Mouse (Mus musculus) telencephalon, adult 2 months (tissue): ENCODE data around the gene Nuak1.
"Not testable (repeated sequence)": the region's sequence is repeated elsewhere in the genome, so short reads cannot be mapped to it uniquely, and the experiment has no call there.

Source experiments
- DNase-seq: peaks from one replicate; pipeline ENCODE4 v3.0.0-alpha.2; 2011; ENCODE audit warnings: low read depth, low spot score

Gene Nuak1

DNA sequence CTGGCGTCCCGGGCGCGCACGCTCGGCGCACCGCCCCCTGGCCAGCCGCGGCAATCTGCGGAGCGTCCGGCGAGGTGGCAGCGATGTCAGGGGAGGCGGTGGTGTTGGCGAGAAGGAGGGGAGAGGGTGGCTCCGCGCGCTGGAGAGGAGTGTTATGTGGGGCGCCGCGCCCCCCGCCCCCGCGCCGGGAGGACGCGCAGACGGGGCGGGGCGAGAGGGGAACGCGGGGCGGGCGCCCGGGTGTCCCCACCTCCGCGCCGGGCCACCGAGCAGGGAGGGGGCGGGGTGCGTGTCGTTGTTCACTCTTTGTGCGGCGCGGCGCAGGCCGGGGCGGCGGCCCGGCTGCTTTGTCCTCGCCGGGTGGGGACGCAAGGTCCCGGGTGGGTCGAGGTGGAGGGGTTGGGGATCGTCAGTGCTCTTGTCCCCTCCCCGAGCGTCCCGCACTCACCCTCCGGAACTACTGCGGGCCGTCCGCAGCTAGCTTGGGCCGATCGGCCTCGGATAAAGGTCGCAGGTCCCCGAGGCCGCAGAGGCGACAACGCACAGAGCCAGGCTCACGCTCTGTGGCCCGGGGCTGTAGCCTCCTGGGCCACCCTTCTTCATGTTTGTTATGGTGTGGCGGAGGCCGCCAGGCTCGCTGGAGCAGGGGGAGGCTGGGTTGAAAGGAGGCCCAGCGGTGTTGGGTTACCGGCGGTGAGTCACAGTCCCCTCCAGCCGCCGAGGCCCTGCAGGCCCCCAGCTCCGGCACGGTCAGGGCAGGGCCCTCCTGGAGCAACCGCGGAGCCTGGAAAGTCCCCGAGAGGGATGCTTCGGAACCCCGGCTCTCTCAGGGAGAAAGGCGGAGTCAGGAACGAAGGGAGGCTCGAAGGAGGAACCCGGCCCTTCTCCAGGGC is at the start of gene Nuak1:
TSS of gene Nuak1 (minus strand) at position 57 of the 893 bp plus-strand sequence.
- peak; percentile 56 for DNase-seq

DNA sequence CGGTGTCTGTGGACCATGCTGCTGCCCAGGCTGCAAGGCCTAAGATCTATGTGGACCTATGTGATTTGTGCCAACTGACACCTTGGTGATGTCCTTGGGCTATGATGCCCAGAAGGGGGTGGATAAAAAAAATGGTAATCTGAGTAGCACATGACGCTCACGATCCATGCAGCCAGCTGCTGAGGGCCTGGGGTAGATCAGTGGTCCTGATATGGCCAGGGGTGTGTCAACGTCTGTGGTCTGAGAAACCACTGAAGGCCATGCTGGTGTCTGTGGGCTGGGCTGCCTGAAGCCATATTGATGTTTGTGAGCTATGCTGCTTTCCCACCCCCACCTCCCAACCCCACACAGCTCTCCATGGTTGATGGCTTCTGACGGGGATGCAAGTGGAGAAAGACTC is 49.7 kb upstream of the Nuak1 start:
- no peak for DNase-seq

DNA sequence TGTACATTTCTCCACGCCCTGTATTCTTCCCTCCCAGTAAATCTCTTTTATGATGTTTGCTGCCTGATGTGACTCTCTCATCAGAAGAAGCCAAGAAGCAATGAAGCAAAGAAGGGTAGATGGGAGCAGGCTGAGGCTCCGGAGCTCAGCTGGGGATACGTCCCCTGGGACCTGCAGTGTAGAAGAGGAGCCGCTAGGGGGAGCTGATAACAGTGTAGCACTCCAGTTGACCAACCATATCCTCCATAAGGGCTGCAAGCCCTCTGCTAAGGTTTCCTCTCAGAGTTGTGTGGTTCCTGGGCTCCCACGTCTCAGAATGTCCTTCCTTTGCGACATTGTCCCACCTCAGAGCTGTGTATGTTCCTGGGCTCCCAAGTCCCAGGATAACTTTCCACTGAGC is 47.9 kb upstream of the Nuak1 start:
- DNase-seq: no peak

GRCm38 (mm10) chr10:84484661-84485060 is 44.3 kb upstream of the Nuak1 start:
- DNase-seq: no peak

GRCm38 (mm10) chr10:84483553-84483952 is 43.2 kb upstream of the Nuak1 start:
- DNase-seq: no peak

DNA sequence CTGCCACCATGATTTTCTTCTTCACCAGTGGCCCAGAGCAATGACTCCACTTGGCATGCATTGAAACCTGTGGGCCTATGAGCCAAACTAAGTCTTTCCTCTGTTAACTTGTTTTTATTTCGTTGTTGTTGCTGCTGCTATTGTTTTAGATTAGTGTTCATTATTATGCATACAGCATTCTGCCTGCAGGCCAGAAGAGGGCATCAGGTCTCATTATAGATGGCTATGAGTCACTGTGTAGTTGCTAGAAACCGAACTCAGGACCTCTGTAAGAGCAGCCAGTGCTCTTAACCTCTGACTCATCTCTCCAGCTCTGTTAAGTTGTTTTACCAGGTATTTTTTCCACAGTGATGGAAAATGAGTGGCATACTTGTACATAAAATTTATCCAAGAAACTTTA is 42.7 kb upstream of the Nuak1 start:
- no peak for DNase-seq

DNA sequence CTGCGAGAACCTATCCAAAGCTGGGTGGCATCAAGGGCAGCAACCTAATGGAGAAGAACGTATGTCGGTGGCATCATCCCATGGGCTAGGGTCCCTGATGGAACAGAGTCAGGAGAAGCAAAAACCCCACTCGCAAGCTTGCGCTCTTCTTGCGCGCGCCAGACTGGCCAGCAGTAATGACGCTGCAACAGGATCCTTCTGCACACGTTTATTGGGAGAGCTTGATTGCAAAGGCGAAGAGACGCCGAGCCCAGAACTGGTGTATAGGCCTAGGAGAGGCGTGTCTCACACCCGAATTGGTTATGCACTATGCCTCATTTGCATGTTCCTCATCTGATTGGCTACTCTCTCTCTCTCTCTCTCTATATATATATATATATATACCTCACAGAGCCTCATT is 42.0 kb upstream of the Nuak1 start:
- DNase-seq: not testable (repeated sequence)

- no peak for DNase-seq
Measured at GRCm38 (mm10) chr10:84481327-84481671, 40.9 kb upstream of the Nuak1 start.

DNA sequence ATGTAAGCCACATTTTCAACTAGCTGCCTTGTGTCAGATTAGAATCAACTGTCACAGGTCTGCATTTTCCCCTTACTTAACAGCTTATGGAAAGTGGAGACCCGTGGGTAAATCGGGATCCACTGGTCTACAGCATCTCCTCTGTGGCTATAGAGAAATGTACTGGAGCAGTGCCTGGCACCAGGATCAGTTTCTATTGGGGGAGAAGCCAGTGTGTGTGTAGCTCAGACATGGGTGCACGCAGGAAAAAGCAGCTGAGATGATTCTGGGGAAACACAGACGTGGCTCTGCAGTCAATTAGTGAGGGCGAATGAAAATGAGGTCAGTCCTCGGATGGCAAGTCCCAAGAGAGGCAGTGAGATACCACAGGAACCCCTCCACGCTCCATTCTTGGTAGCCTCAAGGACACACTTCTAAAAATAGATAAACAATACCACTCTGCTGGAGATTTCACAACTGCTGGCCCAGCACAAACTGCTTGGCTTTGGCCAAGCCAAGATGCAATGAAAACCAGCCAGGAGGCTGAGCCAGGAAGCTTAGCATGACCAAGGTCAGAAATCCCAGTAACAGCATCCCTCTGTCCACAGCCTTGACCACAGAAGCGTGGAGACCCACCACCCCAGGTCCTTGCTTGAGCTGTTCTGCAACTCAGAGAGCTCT is 40.4 kb upstream of the Nuak1 start:
- no peak for DNase-seq

- DNase-seq: no peak
Measured at GRCm38 (mm10) chr10:84480146-84480545, 39.7 kb upstream of the Nuak1 start.

DNA sequence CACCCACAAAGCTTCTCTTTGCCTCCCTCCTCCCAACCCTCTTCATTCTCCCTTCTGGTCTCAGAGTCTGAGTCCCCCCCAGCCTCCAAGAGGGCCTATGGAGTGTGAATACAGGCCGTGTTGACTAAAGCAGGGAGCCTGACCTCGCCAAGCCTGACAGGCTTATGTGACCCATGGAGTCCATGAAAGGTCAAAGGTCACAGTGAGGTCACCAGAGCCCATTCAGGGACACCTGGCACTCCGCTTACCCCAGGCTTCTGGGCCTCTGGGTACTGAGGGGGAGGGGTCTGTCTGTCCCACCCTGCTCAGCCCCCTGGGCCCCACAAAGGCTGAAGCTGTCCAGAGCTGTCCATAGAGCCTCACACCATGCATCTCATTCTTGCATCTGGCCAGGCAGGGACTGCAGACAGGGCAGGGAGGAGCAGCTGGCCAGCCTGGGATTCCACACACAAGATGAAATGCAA is 37.2 kb upstream of the Nuak1 start:
- no peak for DNase-seq

- DNase-seq: no peak
Measured at GRCm38 (mm10) chr10:84477045-84477612, 36.7 kb upstream of the Nuak1 start.

- DNase-seq: no peak
Measured at GRCm38 (mm10) chr10:84467555-84468164, 27.3 kb upstream of the Nuak1 start.

- no peak for DNase-seq
Measured at GRCm38 (mm10) chr10:84465511-84465910, 25.1 kb upstream of the Nuak1 start.

- DNase-seq: no peak
Measured at GRCm38 (mm10) chr10:84460420-84461101, 20.2 kb upstream of the Nuak1 start.

- DNase-seq: no peak
Measured at GRCm38 (mm10) chr10:84458094-84458493, 17.7 kb upstream of the Nuak1 start.

DNA sequence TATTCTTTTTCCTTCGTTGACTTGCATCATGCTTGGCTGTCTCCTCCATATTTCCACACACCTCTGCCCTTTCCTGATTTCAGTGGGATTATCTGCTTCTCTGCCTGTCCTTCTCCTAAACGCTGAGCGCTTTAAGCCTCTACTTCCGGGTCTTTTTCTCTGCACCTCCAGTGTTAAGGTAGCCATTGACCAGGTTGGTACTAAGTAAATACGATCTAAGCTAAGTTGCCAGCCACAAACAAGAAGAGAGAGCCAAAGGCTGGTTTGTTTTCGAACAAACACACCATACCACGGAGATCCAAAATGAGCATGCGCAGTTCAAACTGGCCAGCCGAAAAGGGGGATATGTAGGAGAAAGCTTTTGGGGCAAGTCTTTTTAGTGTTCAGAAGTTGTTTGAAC is 17.1 kb upstream of the Nuak1 start:
- no peak for DNase-seq

GRCm38 (mm10) chr10:84456632-84457320 is 16.4 kb upstream of the Nuak1 start:
- DNase-seq: no peak

- DNase-seq: no peak
Measured at GRCm38 (mm10) chr10:84451883-84452282, 11.5 kb upstream of the Nuak1 start.

GRCm38 (mm10) chr10:84450654-84451053 is 10.3 kb upstream of the Nuak1 start:
- peak; percentile 50 for DNase-seq

DNA sequence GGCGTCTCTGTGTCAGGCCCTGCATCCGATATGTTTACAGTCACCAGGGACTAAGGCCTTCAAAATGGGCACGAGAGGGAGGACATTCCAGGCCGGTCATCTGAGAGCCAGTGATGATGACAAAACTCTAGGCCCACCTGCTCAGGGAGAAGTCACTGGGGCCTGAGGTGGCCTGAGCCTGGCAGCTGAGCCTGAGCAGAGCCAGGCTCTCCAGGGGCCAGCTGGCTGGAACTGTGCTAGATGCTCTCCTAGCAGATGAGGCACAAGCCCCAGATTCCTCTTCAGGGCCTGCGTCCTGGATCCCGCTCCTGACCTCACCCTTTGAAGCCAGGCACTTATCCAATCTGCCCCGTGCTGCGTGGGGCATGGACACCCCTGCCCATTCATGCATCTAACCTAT is 9.3 kb upstream of the Nuak1 start:
- DNase-seq: no peak
